Mouse (Mus musculus): ENCODE data around the gene Snn. TPM values are rescaled to one million over a fixed set of nuclear protein-coding genes. Genes with fewer than 3 reads are reported as not detected.
A peak's percentile ranks its signal among the peaks of the same experiment; 100 is the strongest.

Snn gene
- polyA plus RNA-seq, 1 experiment, result 43.5 TPM

- H3K27ac ChIP-seq (ENCODE audit: control insufficient read depth, insufficient read depth, low read depth, low read length), result no peak overlapping the region
- H3K4me3 ChIP-seq (ENCODE audit: control insufficient read depth, low read depth, low read length), result no peak overlapping the region
- no peaks in the 10 kb centered on the region for H3K4me1 ChIP-seq (ENCODE audit: control insufficient read depth, insufficient read depth, low read length)
- TF ChIP-seq CTCF (IDR thresholded peaks at IDR 0.05; ENCODE audit: control insufficient read depth, insufficient read depth, insufficient replicate concordance, low read depth, low read length) (no peak), POLR2A (IDR thresholded peaks at IDR 0.05; ENCODE audit: control insufficient read depth, low read depth, low read length) (no peak)
- no peaks in the 10 kb centered on the region for H3K27me3 ChIP-seq (ENCODE audit: control insufficient read depth, insufficient read depth, low read length)
- no peaks in the 10 kb centered on the region for H3K36me3 ChIP-seq (ENCODE audit: control insufficient read depth, insufficient read depth, low read length)
Measured at GRCm38 (mm10) chr16:11047130-11047529, 13.6 kb upstream of the Snn start.

- H3K4me3 ChIP-seq (ENCODE audit: control insufficient read depth, low read depth, low read length), result no peak overlapping the region
- no peaks in the 10 kb centered on the region for H3K27me3 ChIP-seq (ENCODE audit: control insufficient read depth, insufficient read depth, low read length)
- H3K36me3 ChIP-seq (ENCODE audit: control insufficient read depth, insufficient read depth, low read length), result no peaks in the 10 kb centered on the region
- no peak overlapping the region for H3K27ac ChIP-seq (ENCODE audit: control insufficient read depth, insufficient read depth, low read depth, low read length)
- TF ChIP-seq CTCF (IDR thresholded peaks at IDR 0.05; ENCODE audit: control insufficient read depth, insufficient read depth, insufficient replicate concordance, low read depth, low read length) (no peak), POLR2A (IDR thresholded peaks at IDR 0.05; ENCODE audit: control insufficient read depth, low read depth, low read length) (no peak)
- no peaks in the 10 kb centered on the region for H3K4me1 ChIP-seq (ENCODE audit: control insufficient read depth, insufficient read depth, low read length)
Measured at GRCm38 (mm10) chr16:11050226-11050625, 10.5 kb upstream of the Snn start.

- no peaks in the 10 kb centered on the region for H3K36me3 ChIP-seq (ENCODE audit: control insufficient read depth, insufficient read depth, low read length)
- no peak overlapping the region for H3K27ac ChIP-seq (ENCODE audit: control insufficient read depth, insufficient read depth, low read depth, low read length)
- no peak for TF ChIP-seq POLR2A (IDR thresholded peaks at IDR 0.05; ENCODE audit: control insufficient read depth, low read depth, low read length)
Measured at GRCm38 (mm10) chr16:11051134-11051533, 9.6 kb upstream of the Snn start.

DNA sequence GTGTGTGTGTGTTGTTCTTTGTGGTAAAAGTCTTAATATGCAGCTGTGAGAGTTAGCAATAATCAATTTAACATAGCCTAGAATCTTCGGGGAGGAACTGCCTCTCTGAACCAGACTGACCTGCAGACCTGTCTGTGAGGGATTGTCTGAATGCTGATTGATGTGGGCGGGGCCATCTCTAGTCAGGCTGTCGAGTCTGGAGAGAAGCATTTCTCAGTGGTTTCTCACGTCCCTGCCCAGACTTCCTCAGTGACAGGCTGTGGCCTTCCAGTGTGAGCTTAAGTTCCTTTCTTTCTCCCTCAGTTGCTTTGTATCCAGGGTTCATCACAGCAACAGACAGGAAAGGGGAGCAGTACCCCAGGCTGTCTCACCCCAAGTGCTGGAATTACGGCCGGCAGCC is 6.3 kb upstream of the Snn start:
- Histone ChIP-seq H3K27ac (ENCODE audit: control insufficient read depth, insufficient read depth, low read depth, low read length) (no peak overlapping the region), H3K27me3 (ENCODE audit: control insufficient read depth, insufficient read depth, low read length) (no peaks in the 10 kb centered on the region), H3K4me1 (ENCODE audit: control insufficient read depth, insufficient read depth, low read length) (no peaks in the 10 kb centered on the region), H3K36me3 (ENCODE audit: control insufficient read depth, insufficient read depth, low read length) (no peaks in the 10 kb centered on the region), H3K4me3 (ENCODE audit: control insufficient read depth, low read depth, low read length) (no peak overlapping the region)
- TF ChIP-seq POLR2A (IDR thresholded peaks at IDR 0.05; ENCODE audit: control insufficient read depth, low read depth, low read length), result no peak
- no peak for TF ChIP-seq CTCF (IDR thresholded peaks at IDR 0.05; ENCODE audit: control insufficient read depth, insufficient read depth, insufficient replicate concordance, low read depth, low read length)

More at GRCm38 (mm10) chr16:11051134-11051533, 9.6 kb upstream of the Snn start:
- Histone ChIP-seq H3K4me1 (ENCODE audit: control insufficient read depth, insufficient read depth, low read length) (no peaks in the 10 kb centered on the region), H3K27me3 (ENCODE audit: control insufficient read depth, insufficient read depth, low read length) (no peaks in the 10 kb centered on the region), H3K4me3 (ENCODE audit: control insufficient read depth, low read depth, low read length) (no peak overlapping the region)

GRCm38 (mm10) chr16:11054871-11055270 is 5.9 kb upstream of the Snn start:
- Histone ChIP-seq H3K36me3 (ENCODE audit: control insufficient read depth, insufficient read depth, low read length) (no peaks in the 10 kb centered on the region), H3K27ac (ENCODE audit: control insufficient read depth, insufficient read depth, low read depth, low read length) (no peak overlapping the region), H3K4me1 (ENCODE audit: control insufficient read depth, insufficient read depth, low read length) (no peaks in the 10 kb centered on the region), H3K27me3 (ENCODE audit: control insufficient read depth, insufficient read depth, low read length) (no peaks in the 10 kb centered on the region), H3K4me3 (ENCODE audit: control insufficient read depth, low read depth, low read length) (no peak overlapping the region)
- TF ChIP-seq POLR2A (IDR thresholded peaks at IDR 0.05; ENCODE audit: control insufficient read depth, low read depth, low read length) (no peak), CTCF (IDR thresholded peaks at IDR 0.05; ENCODE audit: control insufficient read depth, insufficient read depth, insufficient replicate concordance, low read depth, low read length) (no peak)

DNA sequence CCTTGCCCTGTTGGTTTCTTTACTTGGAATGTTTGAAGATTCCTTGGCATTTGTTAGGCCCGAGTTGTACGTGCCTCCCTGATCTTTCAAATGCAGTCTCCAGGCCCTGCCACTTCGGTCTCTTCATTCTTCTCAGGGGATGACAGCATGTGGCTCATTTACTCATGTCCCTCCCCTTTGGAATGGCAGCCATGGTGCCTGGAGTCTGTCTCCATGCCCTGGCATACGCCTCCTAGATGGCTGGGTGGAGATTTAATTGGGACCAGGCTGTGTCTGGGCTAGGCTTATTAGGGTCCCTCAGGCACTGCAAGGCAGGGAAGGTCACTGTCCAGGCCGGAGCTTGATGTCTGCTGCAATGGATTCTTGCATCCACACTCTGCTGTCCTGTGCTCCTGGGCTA is 4.8 kb upstream of the Snn start:
- H3K36me3 ChIP-seq (ENCODE audit: control insufficient read depth, insufficient read depth, low read length), result no peaks in the 10 kb centered on the region
- H3K4me1 ChIP-seq (ENCODE audit: control insufficient read depth, insufficient read depth, low read length), result no peaks in the 10 kb centered on the region
- no peaks in the 10 kb centered on the region for H3K27me3 ChIP-seq (ENCODE audit: control insufficient read depth, insufficient read depth, low read length)
- no peak overlapping the region for H3K4me3 ChIP-seq (ENCODE audit: control insufficient read depth, low read depth, low read length)
- no peak for TF ChIP-seq CTCF (IDR thresholded peaks at IDR 0.05; ENCODE audit: control insufficient read depth, insufficient read depth, insufficient replicate concordance, low read depth, low read length)
- TF ChIP-seq POLR2A (IDR thresholded peaks at IDR 0.05; ENCODE audit: control insufficient read depth, low read depth, low read length), result no peak
- H3K27ac ChIP-seq (ENCODE audit: control insufficient read depth, insufficient read depth, low read depth, low read length), result no peak overlapping the region

DNA sequence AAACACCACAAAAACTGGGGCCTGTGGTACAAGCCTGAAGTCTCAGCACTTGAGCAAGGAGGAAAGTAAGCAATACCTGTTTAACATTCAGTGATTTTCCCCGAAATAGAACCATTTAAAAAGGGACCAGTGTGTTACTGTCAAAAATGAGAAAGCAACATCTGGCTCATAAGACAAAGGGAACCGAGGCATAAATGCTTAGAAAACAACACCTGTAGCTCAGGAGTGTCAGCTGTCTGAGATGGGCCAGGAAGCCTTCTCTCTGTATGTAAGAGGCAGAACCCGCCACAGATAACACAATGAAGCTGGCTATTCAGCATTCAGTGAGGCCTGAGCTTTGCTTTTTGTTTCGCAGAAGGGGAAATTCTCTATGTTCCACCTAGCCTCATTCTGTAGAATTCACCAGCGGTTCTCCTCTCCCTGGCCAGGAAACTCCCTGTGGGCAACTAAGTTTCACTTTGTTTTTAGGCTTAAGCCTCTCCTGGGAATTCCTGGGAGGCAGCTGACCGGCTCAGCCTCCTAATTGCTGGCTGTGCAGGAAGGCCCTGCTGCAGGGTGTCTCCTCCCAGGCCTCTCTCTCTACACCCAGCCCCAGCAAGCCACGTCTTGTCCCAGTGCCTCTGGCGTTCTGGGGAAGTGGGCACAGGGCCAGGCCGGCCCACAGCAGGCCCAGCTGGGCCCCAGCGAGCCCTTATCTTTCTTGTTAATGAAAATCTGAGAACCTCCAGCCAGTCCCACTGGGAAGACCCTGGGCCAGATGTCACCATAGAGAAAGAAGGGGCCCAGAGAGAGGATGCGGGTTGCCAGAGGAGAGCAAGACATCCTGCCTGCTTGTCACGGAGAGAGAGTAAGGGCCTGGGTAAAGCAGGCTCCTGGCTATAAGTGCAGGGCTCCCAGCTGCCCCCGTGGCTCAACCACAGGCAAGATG is 2.3 kb downstream of the Snn start:
- Histone ChIP-seq H3K36me3 (ENCODE audit: control insufficient read depth, insufficient read depth, low read length) (no peaks in the 10 kb centered on the region), H3K27me3 (ENCODE audit: control insufficient read depth, insufficient read depth, low read length) (no peaks in the 10 kb centered on the region), H3K27ac (ENCODE audit: control insufficient read depth, insufficient read depth, low read depth, low read length) (no peak overlapping the region), H3K4me3 (ENCODE audit: control insufficient read depth, low read depth, low read length) (peak overlapping the region; percentile 48), H3K4me1 (ENCODE audit: control insufficient read depth, insufficient read depth, low read length) (peaks cover 14% of the 10 kb centered on the region)
- no peak for TF ChIP-seq POLR2A (IDR thresholded peaks at IDR 0.05; ENCODE audit: control insufficient read depth, low read depth, low read length)
- no peak for TF ChIP-seq CTCF (IDR thresholded peaks at IDR 0.05; ENCODE audit: control insufficient read depth, insufficient read depth, insufficient replicate concordance, low read depth, low read length)

Measured in testis, adult 2 months (tissue).